Mouse (Mus musculus): Measurements from ENCODE around the gene Fubp1. TPM values are rescaled to one million over a fixed set of nuclear protein-coding genes. Genes with fewer than 3 reads are reported as not detected.

Gene Fubp1
- total and polyA plus RNA-seq, 3 experiments, result 214 to 333 (median 224) TPM

DNA sequence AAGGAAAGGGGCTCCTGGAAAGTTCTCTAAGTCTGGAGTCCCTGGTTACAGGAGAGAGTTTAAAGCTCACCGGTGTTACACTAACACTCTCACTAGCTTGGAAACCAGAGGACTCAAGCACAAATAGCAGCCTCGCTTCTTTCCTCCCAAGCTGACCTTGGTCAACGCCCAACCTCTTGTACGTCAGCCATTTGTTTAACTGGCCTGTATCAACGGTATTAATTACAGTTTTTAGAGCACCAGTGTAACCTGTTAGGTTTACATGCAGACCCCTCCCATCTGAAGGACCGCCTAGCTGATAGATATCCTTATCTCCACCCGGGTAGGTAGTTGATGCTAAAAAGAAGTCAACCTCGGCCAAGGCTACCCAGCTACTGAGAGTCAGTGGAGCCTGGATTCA, 46.9 kb upstream of the Fubp1 start:
- Histone ChIP-seq H3K4me2 (ENCODE audit: insufficient read depth, low read depth, poor library complexity, severe bottlenecking) (no peak overlapping the region), H3K9me3 (replicated peaks; ENCODE audit: low read length) (no peaks in the 10 kb centered on the region), H3K79me2 (replicated peaks; ENCODE audit: control insufficient read depth, extremely low read depth, insufficient read depth, poor library complexity, severe bottlenecking) (no peaks in the 10 kb centered on the region), H3K4me1 (ENCODE audit: control insufficient read depth in 1 of 2, insufficient read depth in 2 of 2) (peaks cover 3 to 7% of the 10 kb centered on the region in 2 experiments; a peak in 3 of 4 replicates), H3K27me3 (replicated peaks) (no peaks in the 10 kb centered on the region), H3K27ac (ENCODE audit: insufficient read depth, low read depth) (no peak overlapping the region), H3K36me3 (replicated peaks in 1 of 2; ENCODE audit: control insufficient read depth in 1 of 2, insufficient read depth in 1 of 2, low read length in 1 of 2) (no peaks in the 10 kb centered on the region), H3K4me3 (replicated peaks in 1 of 3; ENCODE audit: low read depth in 2 of 3, low read length in 2 of 3, poor library complexity in 1 of 3) (no peak overlapping the region), H3K9ac (ENCODE audit: insufficient read depth, low read depth) (no peak overlapping the region)
- TF ChIP-seq SIN3A (IDR thresholded peaks at IDR 0.05; ENCODE audit: low read length) (no peak), JUND (conservative IDR thresholded peaks at IDR 0.05; ENCODE audit: low read depth, low read length) (no peak), GABPA (IDR thresholded peaks at IDR 0.05; ENCODE audit: insufficient replicate concordance, low read depth, low read length) (no peak), PAX5 (IDR thresholded peaks at IDR 0.05; ENCODE audit: low read length) (no peak), USF1 (IDR thresholded peaks at IDR 0.05; ENCODE audit: low read depth, low read length) (no peak), ELF1 (IDR thresholded peaks at IDR 0.05; ENCODE audit: low read depth, low read length) (no peak), RCOR1 (conservative IDR thresholded peaks at IDR 0.05; ENCODE audit: low read depth, low read length) (no peak), IRF4 (IDR thresholded peaks at IDR 0.05; ENCODE audit: low read depth, low read length) (no peak), NRF1 (IDR thresholded peaks at IDR 0.05; ENCODE audit: low read depth, low read length) (no peak)
- dilution Hi-C loops (cut with MboI; ENCODE audit: extremely low pct_ligation_motif_present, extremely low pct_unique_long_range_greater_than_20kb, low sequenced_read_pairs), result no loop called here
- DNase-seq (ENCODE audit: extremely low read depth), result no peak
- in situ Hi-C loops (cut with MboI; ENCODE audit: low pct_ligation_motif_present, low pct_unique_long_range_greater_than_20kb, low sequenced_read_pairs), result no loop called here

DNA sequence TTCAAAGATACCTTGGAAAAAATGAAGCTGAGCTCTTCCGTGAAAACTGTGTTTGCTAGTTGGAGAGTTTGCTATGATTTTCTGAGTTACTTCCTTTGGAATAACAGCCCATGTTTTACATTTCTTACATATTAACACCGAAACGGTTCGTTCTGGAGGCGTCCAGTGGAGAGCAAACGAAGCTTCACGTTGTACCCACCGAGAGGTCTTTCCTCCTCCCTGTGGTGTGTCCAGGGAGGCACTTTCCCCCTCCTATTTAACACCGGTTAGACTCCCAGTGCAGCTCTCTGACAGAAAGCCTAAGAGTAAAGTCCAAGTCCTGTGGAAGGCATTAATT, 45.2 kb upstream of the Fubp1 start:
- H3K79me2 ChIP-seq (replicated peaks; ENCODE audit: control insufficient read depth, extremely low read depth, insufficient read depth, poor library complexity, severe bottlenecking), result no peaks in the 10 kb centered on the region
- in situ Hi-C loops (cut with MboI; ENCODE audit: low pct_ligation_motif_present, low pct_unique_long_range_greater_than_20kb, low sequenced_read_pairs) (no loop called here), dilution Hi-C loops (cut with MboI; ENCODE audit: extremely low pct_ligation_motif_present, extremely low pct_unique_long_range_greater_than_20kb, low sequenced_read_pairs) (no loop called here)
- H3K4me3 ChIP-seq (replicated peaks in 1 of 3; ENCODE audit: low read depth in 2 of 3, low read length in 2 of 3, poor library complexity in 1 of 3), result no peak overlapping the region
- no peak for DNase-seq (ENCODE audit: extremely low read depth)
- H3K4me2 ChIP-seq (ENCODE audit: insufficient read depth, low read depth, poor library complexity, severe bottlenecking), result no peak overlapping the region
- TF ChIP-seq RCOR1 (conservative IDR thresholded peaks at IDR 0.05; ENCODE audit: low read depth, low read length) (no peak), ELF1 (IDR thresholded peaks at IDR 0.05; ENCODE audit: low read depth, low read length) (no peak), ZMIZ1 (IDR thresholded peaks at IDR 0.05; ENCODE audit: low read depth, low read length) (no peak), MAFK (IDR thresholded peaks at IDR 0.05; ENCODE audit: insufficient replicate concordance, low read length) (no peak), CTCF (conservative IDR thresholded peaks at IDR 0.05 in 1 of 2, IDR thresholded peaks at IDR 0.05 in 1 of 2; ENCODE audit: low read depth in 2 of 2, low read length in 2 of 2) (no peak)
- no peak overlapping the region for H3K9ac ChIP-seq (ENCODE audit: insufficient read depth, low read depth)
- H3K27me3 ChIP-seq (replicated peaks), result no peaks in the 10 kb centered on the region
- peaks cover 2% of the 10 kb centered on the region for H3K9me3 ChIP-seq (replicated peaks; ENCODE audit: low read length)
- H3K4me1 ChIP-seq (ENCODE audit: control insufficient read depth in 1 of 2, insufficient read depth in 2 of 2), result peaks cover 3 to 5% of the 10 kb centered on the region in 2 experiments; a peak in 3 of 4 replicates
- H3K27ac ChIP-seq (ENCODE audit: insufficient read depth, low read depth), result no peak overlapping the region
- H3K36me3 ChIP-seq (replicated peaks in 1 of 2; ENCODE audit: control insufficient read depth in 1 of 2, insufficient read depth in 1 of 2, low read length in 1 of 2), result no peaks in the 10 kb centered on the region

DNA sequence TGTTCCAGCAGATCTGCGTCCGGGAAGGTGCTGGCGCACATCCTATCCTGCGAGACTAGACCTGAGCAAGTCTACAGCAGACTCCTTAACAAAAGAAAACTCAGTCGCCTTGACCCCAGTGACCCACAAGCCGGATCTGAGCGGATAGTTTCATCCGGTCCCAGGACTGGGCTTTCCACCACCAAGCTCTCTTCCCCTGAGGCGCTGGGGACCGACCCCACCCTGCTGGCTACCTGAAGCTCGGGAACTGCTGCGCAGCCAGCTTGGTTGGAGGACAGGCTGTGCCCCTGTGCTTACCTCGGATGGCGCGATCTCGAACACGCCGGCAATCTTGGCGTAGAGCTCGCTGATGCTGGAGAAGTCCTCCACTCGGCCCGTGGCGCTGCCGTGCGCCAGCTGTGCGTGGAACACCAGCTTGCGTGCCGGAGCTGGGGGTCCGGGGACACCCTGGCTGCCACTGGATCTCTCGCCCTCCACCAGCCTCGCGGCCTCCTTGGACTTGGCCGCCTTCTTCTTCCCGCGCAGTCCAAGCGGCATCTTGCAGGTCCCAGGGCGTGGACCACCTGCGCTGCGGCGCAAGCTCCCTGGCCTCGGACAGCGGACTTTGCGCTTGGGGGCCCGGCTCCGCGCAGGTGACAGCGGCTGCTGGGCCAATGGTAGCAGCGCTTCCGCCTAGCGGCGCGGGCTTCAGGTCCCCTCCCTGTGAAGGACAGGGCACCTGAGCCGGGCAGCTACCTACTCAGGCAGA, 44.7 kb upstream of the Fubp1 start:
- dilution Hi-C loops (cut with MboI; ENCODE audit: extremely low pct_ligation_motif_present, extremely low pct_unique_long_range_greater_than_20kb, low sequenced_read_pairs), result no loop called here
- H3K36me3 ChIP-seq (replicated peaks in 1 of 2; ENCODE audit: control insufficient read depth in 1 of 2, insufficient read depth in 1 of 2, low read length in 1 of 2), result no peaks in the 10 kb centered on the region
- H3K27me3 ChIP-seq (replicated peaks), result no peaks in the 10 kb centered on the region
- TF ChIP-seq USF1 (IDR thresholded peaks at IDR 0.05; ENCODE audit: low read depth, low read length) (no peak), EP300 (IDR thresholded peaks at IDR 0.05; ENCODE audit: low read length) (no peak), ELF1 (IDR thresholded peaks at IDR 0.05; ENCODE audit: low read depth, low read length) (no peak), BHLHE40 (IDR thresholded peaks at IDR 0.05; ENCODE audit: low read depth, low read length) (no peak)
- no peaks in the 10 kb centered on the region for H3K79me2 ChIP-seq (replicated peaks; ENCODE audit: control insufficient read depth, extremely low read depth, insufficient read depth, poor library complexity, severe bottlenecking)
- in situ Hi-C loops (cut with MboI; ENCODE audit: low pct_ligation_motif_present, low pct_unique_long_range_greater_than_20kb, low sequenced_read_pairs), result no loop called here
- no peak overlapping the region for H3K9ac ChIP-seq (ENCODE audit: insufficient read depth, low read depth)
- H3K4me1 ChIP-seq (ENCODE audit: control insufficient read depth in 1 of 2, insufficient read depth in 2 of 2), result peaks cover 2 to 3% of the 10 kb centered on the region in 2 experiments; a peak in 3 of 4 replicates
- no peak overlapping the region for H3K4me2 ChIP-seq (ENCODE audit: insufficient read depth, low read depth, poor library complexity, severe bottlenecking)
- H3K9me3 ChIP-seq (replicated peaks; ENCODE audit: low read length), result peaks cover 2% of the 10 kb centered on the region
- no peak overlapping the region for H3K27ac ChIP-seq (ENCODE audit: insufficient read depth, low read depth)
- no peak for DNase-seq (ENCODE audit: extremely low read depth)
- H3K4me3 ChIP-seq (replicated peaks in 1 of 3; ENCODE audit: low read depth in 2 of 3, low read length in 2 of 3, poor library complexity in 1 of 3), result no peak overlapping the region

Data from CH12.LX (cell line).